Mouse (Mus musculus): ENCODE results near the gene Hdac10. TPM values are rescaled to one million over a fixed set of nuclear protein-coding genes. Genes with fewer than 3 reads are reported as not detected.

The Hdac10 gene
- polyA plus RNA-seq, 1 experiment from 2014 or later, result 14.8 TPM

DNA sequence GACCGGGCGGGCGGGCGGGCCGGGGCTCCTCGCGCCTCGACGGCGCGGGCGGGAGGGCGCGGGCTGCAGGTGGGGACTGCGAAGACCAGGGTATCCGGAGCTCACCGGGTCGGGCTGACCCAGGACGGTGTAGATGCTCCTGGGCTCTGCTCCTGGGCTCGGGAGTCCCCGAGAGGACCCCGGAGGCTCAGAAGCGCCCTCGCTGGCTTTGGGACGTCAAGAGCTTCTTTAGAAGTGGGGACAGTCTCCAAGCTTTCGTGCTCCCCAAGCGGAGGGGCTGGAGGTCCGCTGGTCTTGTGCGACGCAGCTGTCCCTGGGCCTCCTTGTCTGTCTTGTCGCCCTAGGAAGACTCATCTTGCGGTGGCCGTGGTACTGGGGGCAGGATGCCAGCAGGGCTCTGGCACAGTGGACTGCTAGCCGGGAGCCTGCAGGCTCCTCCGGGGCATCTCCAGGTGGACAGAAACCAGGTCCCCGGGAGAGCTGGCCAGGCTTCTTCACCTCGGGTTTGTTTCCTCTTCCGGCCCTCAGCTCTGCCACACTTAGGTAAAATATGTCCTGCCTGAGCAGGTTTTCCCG, 52.3 kb downstream of the Hdac10 start:
- H3K36me3 ChIP-seq (ENCODE audit: insufficient read depth, low read length), result 0 out of 2 replicates have a peak, but pooled peaks cover 5% of the 10 kb centered on the region
- no peaks in the 10 kb centered on the region for H3K27me3 ChIP-seq (replicated peaks; ENCODE audit: insufficient read depth, low read length)
- ATAC-seq (peak; percentile 1), DNase-seq (ENCODE audit: low spot score) (peak; percentile 48)
- peaks cover 25% of the 10 kb centered on the region for H3K4me1 ChIP-seq (ENCODE audit: insufficient read depth, low read depth, low read length)
- H3K4me3 ChIP-seq (ENCODE audit: low read depth, low read length), result peak overlapping the region; percentile 88
- peak overlapping the region; percentile 80 for H3K9ac ChIP-seq (replicated peaks; ENCODE audit: low read depth)
- 3% methylated on average over 27 of the region's 39 CpGs for WGBS
- peak overlapping the region; percentile 91 for H3K27ac ChIP-seq (ENCODE audit: low read length)
- H3K4me2 ChIP-seq (replicated peaks; ENCODE audit: low read depth, low read length), result peak overlapping the region; percentile 74
- TF ChIP-seq EP300 (IDR thresholded peaks at IDR 0.05), result no peak
- no peaks in the 10 kb centered on the region for H3K9me3 ChIP-seq (ENCODE audit: low read length)

DNA sequence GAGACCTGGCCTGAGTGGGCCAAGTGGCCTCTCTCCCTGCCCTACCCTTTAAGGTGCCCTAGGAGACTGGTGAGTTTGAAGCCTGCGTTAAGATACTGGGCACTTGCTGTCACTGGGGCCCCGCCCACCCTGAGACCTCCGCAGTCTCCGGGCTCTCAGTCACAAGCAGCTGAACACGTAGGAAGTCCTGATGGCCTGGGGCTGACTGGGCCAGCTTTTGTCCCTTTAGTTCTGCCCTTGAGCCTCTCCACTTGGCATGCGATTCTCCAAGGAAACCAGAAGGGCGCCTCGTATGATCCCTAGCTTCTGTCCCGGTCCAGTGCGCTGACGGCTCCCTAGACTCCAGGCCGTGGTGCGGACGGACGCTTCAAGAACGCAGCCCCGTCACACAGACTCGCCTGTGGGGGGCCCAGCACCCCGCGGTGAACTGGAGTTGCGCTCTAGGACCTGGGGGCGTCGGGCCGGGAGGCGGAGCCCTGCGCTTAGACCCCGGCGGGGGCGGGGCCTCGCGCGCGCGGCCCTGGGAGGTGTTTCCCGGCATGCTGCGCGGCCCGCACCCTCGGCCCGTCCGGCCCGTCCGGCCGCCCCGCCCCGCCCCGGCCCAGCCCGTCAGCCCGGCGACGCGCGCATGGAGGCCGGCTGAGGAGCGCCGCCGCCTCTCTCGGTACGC, 52.9 kb downstream of the Hdac10 start:
- WGBS, result 3% methylated on average over 33 of the region's 59 CpGs

DNA sequence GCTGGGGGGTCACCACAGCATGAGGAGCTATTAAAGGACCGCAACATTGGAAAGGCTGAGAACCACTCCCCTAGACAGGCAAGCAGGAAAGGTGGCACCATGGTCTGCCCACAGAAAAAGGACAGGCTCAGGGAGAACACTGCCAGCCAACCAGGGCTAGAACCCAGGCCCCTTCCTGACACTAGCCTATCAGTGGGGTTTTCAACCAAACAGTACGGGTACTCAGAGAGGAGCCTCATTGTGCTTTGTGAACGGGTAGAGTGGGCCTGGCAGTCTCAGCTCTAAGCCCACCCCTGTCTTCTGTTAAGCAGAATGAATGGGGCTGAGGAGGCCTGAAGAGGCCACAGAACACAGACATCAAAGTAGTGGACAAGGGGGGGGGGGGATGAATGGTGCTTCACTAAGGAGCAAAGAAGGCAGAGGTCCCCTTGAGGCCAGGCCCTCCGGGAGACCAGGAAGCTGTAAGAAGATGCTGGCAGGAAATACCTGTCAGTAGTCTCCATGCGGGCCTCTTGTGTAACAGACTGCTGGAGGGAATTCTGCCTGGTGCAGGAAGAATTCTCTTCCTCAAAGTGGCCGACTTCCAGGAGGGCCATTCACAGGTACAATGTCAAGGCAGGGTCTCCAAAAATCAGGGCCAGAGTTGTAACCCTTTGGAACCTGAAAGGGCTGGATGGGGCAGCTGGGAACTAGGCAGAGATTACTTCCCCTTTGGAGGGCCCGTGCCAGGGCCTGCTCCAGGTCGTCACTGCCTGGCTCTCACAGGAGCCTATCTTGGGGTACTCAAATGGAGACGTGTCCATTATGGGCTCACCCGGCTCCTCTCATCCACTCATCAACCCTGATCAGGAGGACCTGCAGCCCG, 53.7 kb downstream of the Hdac10 start, which contains the start of gene Trabd:
Trabd (plus strand) TSS at position 512 of the 865 bp plus-strand sequence.
- Histone ChIP-seq H3K4me3 (ENCODE audit: low read depth, low read length) (peak within 1 kb of the TSS; percentile 88), H3K4me2 (replicated peaks; ENCODE audit: low read depth, low read length) (peak within 1 kb of the TSS; percentile 74), H3K4me1 (ENCODE audit: insufficient read depth, low read depth, low read length) (peaks cover 25% of the 10 kb centered on the region), H3K27me3 (replicated peaks; ENCODE audit: insufficient read depth, low read length) (no peaks in the 10 kb centered on the region), H3K36me3 (ENCODE audit: insufficient read depth, low read length) (no peaks in the 10 kb centered on the region), H3K27ac (ENCODE audit: low read length) (peak within 1 kb of the TSS; percentile 91), H3K9ac (replicated peaks; ENCODE audit: low read depth) (peak within 1 kb of the TSS; percentile 80), H3K9me3 (ENCODE audit: low read length) (no peaks in the 10 kb centered on the region)
- 13% methylated on average over 11 of the region's 11 CpGs for WGBS
- no peak for TF ChIP-seq CTCF (IDR thresholded peaks at IDR 0.05)
- TF ChIP-seq EP300 (IDR thresholded peaks at IDR 0.05), result no peak
- DNase-seq (ENCODE audit: low spot score), result peak; percentile 26
- ATAC-seq, result no peak

More for the DNA sequence above, 52.9 kb downstream of the Hdac10 start:
- H3K4me1 ChIP-seq (ENCODE audit: insufficient read depth, low read depth, low read length), result peaks cover 25% of the 10 kb centered on the region
- H3K9me3 ChIP-seq (ENCODE audit: low read length), result no peaks in the 10 kb centered on the region
- H3K27ac ChIP-seq (ENCODE audit: low read length), result peak overlapping the region; percentile 91
- peak; percentile 94 for ATAC-seq
- H3K9ac ChIP-seq (replicated peaks; ENCODE audit: low read depth), result peak overlapping the region; percentile 80
- H3K4me3 ChIP-seq (ENCODE audit: low read depth, low read length), result peak overlapping the region; percentile 88
- DNase-seq (ENCODE audit: low spot score), result peak; percentile 96
- no peak for TF ChIP-seq EP300 (IDR thresholded peaks at IDR 0.05)
- TF ChIP-seq CTCF (IDR thresholded peaks at IDR 0.05), result peak; percentile 51
- H3K4me2 ChIP-seq (replicated peaks; ENCODE audit: low read depth, low read length), result peak overlapping the region; percentile 74
- 0 out of 2 replicates have a peak, but pooled peaks cover under 1% of the 10 kb centered on the region for H3K36me3 ChIP-seq (ENCODE audit: insufficient read depth, low read length)
- H3K27me3 ChIP-seq (replicated peaks; ENCODE audit: insufficient read depth, low read length), result no peaks in the 10 kb centered on the region

DNA sequence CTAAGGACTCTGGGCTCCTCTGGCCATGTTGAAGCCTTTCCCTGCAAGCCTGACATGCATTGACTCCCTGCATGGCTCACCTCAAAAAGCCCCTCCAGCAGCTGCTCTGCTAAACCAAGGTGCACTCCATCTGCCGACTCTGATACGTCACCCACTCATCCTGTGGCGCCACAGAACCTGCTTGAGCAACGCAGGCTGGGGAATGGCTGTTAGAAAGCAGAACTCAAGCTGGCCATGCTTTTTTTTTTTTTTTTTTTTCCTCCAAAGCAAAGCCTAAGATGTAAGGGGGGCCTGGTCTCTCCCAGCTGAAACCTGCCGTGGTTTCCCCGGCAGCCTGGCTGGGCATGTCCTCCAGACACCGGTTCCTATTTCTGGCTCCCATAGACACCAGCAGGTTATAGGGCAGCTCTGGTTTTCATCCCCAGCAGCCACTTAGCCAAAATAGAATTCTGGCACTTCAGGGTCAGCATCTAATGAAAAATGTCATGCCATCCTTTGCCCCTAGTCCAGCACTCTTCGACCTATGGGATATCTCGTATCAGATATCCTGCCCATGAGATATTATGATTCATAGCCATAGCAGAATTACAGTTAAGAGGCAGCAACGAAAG, 54.4 kb downstream of the Hdac10 start:
- Histone ChIP-seq H3K4me1 (ENCODE audit: insufficient read depth, low read depth, low read length) (peaks cover 25% of the 10 kb centered on the region), H3K9me3 (ENCODE audit: low read length) (no peaks in the 10 kb centered on the region), H3K27ac (ENCODE audit: low read length) (no peak overlapping the region), H3K36me3 (ENCODE audit: insufficient read depth, low read length) (no peaks in the 10 kb centered on the region), H3K27me3 (replicated peaks; ENCODE audit: insufficient read depth, low read length) (no peaks in the 10 kb centered on the region), H3K4me3 (ENCODE audit: low read depth, low read length) (no peak overlapping the region), H3K9ac (replicated peaks; ENCODE audit: low read depth) (no peak overlapping the region), H3K4me2 (replicated peaks; ENCODE audit: low read depth, low read length) (no peak overlapping the region)
- no peak for DNase-seq (ENCODE audit: low spot score)
- WGBS, result 64% methylated on average over 10 of the region's 10 CpGs
- TF ChIP-seq CTCF (IDR thresholded peaks at IDR 0.05) (no peak), EP300 (IDR thresholded peaks at IDR 0.05) (no peak)
- no peak for ATAC-seq

Small RNAs within 50 kb of the gene (microRNA-seq; reads per million reads assigned to microRNA genes)
- gene Mir7118, result not detected

Other genes with a start within 250 kb of the Hdac10 start
- gene Ttll8, start 174.3 kb downstream of the Hdac10 start, polyA plus RNA-seq (2015; fragmentation: Nextera tagmentation; extraction: Ambion mirVana), result 0.06 and 0.07 TPM in 2 replicates
- gene Mlc1, start 149.7 kb downstream of the Hdac10 start, polyA plus RNA-seq (2015; fragmentation: Nextera tagmentation; extraction: Ambion mirVana), result 21.5 and 29.4 TPM in 2 replicates
- gene Mov10l1, start 145.8 kb downstream of the Hdac10 start, polyA plus RNA-seq (2015; fragmentation: Nextera tagmentation; extraction: Ambion mirVana), result 0.42 and 0.88 TPM in 2 replicates
- gene Panx2, start 69.0 kb downstream of the Hdac10 start, polyA plus RNA-seq (2015; fragmentation: Nextera tagmentation; extraction: Ambion mirVana), result 0.11 and 0.18 TPM in 2 replicates
- 41.8 and 43.4 TPM in 2 replicates for gene Trabd, start 53.6 kb downstream of the Hdac10 start, polyA plus RNA-seq (2015; fragmentation: Nextera tagmentation; extraction: Ambion mirVana)
- 13.9 and 16.0 TPM in 2 replicates for gene Selenoo, start 39.6 kb downstream of the Hdac10 start, polyA plus RNA-seq (2015; fragmentation: Nextera tagmentation; extraction: Ambion mirVana)
- 5.6 and 6.2 TPM in 2 replicates for gene Tubgcp6, start 5.6 kb downstream of the Hdac10 start, polyA plus RNA-seq (2015; fragmentation: Nextera tagmentation; extraction: Ambion mirVana)
- 13.0 and 14.4 TPM in 2 replicates for gene Mapk12, start 12.0 kb upstream of the Hdac10 start, polyA plus RNA-seq (2015; fragmentation: Nextera tagmentation; extraction: Ambion mirVana)
- 7.4 and 8.5 TPM in 2 replicates for gene Mapk11, start 20.9 kb upstream of the Hdac10 start, polyA plus RNA-seq (2015; fragmentation: Nextera tagmentation; extraction: Ambion mirVana)
- 73.1 and 104 TPM in 2 replicates for gene Plxnb2, start 52.1 kb upstream of the Hdac10 start, polyA plus RNA-seq (2015; fragmentation: Nextera tagmentation; extraction: Ambion mirVana)
- 4.4 and 5.0 TPM in 2 replicates for gene Dennd6b, start 67.8 kb upstream of the Hdac10 start, polyA plus RNA-seq (2015; fragmentation: Nextera tagmentation; extraction: Ambion mirVana)
- 22.7 and 24.1 TPM in 2 replicates for gene Ppp6r2, start 82.9 kb upstream of the Hdac10 start, polyA plus RNA-seq (2015; fragmentation: Nextera tagmentation; extraction: Ambion mirVana)
- 28.1 and 30.9 TPM in 2 replicates for gene Sbf1, start 186.6 kb upstream of the Hdac10 start, polyA plus RNA-seq (2015; fragmentation: Nextera tagmentation; extraction: Ambion mirVana)
- gene Adm2, start 194.0 kb upstream of the Hdac10 start, polyA plus RNA-seq (2015; fragmentation: Nextera tagmentation; extraction: Ambion mirVana), result 0.11 and 0.12 TPM in 2 replicates
- gene Miox, start 205.7 kb upstream of the Hdac10 start, polyA plus RNA-seq (2015; fragmentation: Nextera tagmentation; extraction: Ambion mirVana), result not detected in 2 replicates
- 44.8 and 48.1 TPM in 2 replicates for gene Lmf2, start 227.0 kb upstream of the Hdac10 start, polyA plus RNA-seq (2015; fragmentation: Nextera tagmentation; extraction: Ambion mirVana)
- gene Ncaph2, start 227.0 kb upstream of the Hdac10 start, polyA plus RNA-seq (2015; fragmentation: Nextera tagmentation; extraction: Ambion mirVana), result 73.7 and 80.7 TPM in 2 replicates
- gene Sco2, start 245.1 kb upstream of the Hdac10 start, polyA plus RNA-seq (2015; fragmentation: Nextera tagmentation; extraction: Ambion mirVana), result 5.9 and 8.7 TPM in 2 replicates
- gene Tymp, start 248.3 kb upstream of the Hdac10 start, polyA plus RNA-seq (2015; fragmentation: Nextera tagmentation; extraction: Ambion mirVana), result 2.1 and 2.2 TPM in 2 replicates

Measured in lung, postnatal 0 days (tissue).